Mouse (Mus musculus): ENCODE data around the gene Prkcd.

Gene Prkcd

DNA sequence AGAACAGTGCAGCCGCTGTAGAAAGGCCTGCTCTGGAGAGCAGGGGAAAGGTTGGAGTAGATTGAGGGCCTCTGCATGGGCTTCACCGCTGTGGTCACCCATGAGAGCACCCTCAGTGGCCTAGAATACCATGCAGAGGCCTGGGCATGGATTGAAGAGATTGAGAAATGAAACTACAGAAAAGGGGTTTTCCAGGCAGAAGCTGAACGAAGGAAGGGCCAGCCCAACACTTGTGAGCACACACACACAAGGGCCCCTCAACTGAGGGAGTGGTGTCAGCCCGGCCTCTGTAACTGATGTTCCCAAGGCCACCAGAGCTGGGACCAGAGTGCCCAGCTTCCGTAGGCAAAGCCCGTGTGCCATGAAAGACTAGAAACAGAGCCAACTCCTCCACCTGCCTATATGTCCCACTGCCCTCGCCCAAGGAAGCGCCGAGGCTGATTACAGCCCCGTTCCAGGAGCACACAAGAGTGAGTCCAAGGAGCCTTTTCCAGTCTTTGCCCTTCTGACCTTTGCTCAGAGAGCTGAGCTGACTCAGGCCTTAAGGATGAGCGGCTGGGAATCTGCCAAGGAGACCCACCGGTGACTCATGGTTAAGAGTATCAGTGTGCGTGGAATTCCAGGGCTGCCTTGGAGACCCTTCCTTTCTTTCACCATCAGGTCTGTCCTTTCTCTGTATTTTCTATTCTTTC lies 9.4 kb upstream of the Prkcd start:
- DNase-seq (ENCODE audit: low read depth, low spot score): peak; percentile 68

DNA sequence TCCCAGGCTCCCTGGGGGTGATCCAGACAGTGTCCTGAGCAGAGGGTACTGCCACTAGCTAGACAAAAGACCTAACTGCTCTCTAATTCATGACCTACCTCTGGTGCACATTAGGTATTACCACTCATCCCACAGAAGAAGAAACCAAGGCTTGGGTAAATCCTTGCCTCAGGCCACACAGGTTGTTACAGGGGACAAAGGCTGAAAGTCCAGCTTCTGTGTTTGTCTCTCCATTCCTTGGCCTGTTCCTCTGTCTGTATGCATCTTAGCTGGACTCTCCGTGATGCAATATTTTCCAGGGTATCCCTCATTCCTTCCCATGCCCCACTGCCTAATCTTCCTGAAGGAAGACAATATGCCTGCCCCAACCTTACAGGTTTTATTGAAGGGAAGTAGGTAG lies 8.4 kb upstream of the Prkcd start:
- no peak for DNase-seq (ENCODE audit: low read depth, low spot score)

DNA sequence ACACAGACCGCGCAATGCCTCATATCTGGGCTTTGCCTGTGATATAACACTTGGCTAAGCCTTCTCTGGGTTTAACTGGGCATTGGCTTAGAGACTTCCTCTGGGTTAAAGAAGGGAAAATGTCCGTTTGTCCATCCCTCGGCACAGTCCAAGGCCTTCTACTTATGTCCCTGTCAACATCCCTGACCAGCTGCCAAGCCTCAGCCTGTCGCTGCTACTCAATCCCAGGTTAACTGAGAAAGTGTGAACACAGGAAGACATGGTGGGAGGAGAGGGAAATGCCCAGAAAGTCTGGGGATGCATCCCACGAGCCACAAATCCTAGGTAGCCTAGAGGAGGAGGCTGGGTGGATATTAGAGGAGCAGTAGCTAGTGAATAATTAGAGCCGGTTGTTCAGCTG lies 7.7 kb upstream of the Prkcd start:
- no peak for DNase-seq (ENCODE audit: low read depth, low spot score)

DNA sequence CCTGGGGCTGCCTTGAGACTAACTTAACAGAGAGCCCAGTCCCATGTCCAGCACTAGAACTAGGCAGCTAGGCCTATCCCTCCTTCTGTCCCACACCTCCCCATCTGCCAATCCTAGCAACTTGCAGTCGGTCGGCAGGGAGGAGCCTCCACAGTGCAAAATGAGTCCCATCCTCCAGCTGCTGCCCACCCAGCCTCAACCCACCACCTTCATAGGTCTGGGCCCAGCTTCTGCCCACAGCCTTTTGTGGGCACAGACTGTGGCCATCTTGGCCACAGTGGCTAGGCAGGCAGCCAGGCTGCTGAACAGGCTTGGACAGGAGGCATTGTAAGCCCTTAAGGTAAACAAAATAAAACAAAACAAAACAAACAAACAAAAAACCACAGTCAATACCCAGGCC lies 5.8 kb upstream of the Prkcd start:
- no peak for DNase-seq (ENCODE audit: low read depth, low spot score)

DNA sequence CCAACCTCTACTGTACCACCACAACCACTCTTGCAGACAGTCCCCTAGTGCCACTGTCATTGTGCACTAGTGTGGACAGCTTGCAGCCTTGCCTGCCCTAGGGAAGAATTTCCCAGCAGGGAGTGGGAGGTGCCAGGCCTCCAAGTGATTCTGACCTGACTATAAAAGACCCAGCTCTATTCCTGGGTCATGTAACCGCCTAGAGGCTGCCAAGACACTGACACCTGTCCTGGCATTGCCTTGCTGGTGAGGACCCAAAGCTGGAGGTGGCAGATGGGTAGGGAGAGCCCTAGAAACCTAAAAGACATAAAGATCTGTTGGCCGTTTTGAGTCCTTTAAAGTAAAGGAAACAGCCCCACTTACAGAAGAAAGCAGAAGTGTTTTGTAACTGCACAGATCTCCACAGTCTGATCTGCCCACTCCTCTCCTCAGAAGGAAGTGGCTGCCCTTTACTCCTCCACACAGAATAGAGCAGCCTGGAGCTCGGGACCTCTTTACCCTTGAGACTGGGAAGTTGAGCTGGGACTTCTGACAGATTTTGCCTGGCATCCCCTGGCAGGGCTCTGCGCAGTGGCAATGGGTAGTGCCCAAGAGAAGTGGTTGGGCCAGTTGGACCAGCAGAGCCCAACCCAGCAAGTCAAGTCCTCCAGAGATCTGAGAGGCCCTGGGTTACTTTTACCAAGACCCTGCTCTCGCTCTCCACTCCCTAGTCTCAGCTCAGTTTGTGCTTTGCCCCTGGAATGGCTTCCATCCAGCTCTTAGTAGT lies 5.0 kb upstream of the Prkcd start:
- peak; percentile 52 for DNase-seq (ENCODE audit: low read depth, low spot score)

DNA sequence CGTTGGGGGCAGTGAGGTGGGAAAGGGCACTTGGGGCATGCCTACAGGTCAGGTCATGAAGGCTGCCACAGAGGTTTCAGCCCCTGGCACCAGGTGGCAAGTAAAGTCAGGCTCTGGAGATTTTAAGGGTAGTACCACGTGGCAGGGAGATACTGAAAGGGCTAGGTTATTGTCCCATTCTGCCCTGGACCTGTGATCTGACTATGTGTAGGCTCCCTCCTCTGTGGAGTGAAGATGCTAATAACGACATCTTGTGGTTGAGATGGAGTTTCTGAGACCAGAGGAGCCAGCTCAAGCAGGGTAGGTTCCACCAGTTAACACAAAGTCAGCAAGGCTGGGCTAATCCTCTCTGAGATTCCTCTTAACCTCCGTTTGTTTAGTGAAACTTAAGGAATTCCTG lies 3.8 kb upstream of the Prkcd start:
- DNase-seq (ENCODE audit: low read depth, low spot score): peak; percentile 10

DNA sequence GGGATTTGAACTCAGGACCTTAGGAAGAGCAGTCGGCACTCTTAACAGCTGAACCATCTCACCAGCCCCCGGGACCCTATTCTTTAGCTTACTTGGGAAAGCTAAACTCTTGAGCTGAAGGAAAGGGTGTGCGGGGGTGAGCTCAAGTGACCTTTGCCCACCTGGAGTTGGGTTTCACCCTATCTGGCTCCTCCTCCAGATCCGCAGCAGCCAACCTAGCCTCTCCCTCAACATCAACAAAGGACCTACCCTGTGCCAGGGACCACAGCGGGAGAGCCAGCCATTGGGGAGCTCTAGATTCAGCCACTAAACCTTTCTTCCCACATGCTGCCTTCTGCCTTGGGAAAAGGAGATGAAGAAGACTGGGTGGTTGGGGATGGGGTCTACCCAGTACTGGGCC lies 2.2 kb upstream of the Prkcd start:
- no peak for DNase-seq (ENCODE audit: low read depth, low spot score)

DNA sequence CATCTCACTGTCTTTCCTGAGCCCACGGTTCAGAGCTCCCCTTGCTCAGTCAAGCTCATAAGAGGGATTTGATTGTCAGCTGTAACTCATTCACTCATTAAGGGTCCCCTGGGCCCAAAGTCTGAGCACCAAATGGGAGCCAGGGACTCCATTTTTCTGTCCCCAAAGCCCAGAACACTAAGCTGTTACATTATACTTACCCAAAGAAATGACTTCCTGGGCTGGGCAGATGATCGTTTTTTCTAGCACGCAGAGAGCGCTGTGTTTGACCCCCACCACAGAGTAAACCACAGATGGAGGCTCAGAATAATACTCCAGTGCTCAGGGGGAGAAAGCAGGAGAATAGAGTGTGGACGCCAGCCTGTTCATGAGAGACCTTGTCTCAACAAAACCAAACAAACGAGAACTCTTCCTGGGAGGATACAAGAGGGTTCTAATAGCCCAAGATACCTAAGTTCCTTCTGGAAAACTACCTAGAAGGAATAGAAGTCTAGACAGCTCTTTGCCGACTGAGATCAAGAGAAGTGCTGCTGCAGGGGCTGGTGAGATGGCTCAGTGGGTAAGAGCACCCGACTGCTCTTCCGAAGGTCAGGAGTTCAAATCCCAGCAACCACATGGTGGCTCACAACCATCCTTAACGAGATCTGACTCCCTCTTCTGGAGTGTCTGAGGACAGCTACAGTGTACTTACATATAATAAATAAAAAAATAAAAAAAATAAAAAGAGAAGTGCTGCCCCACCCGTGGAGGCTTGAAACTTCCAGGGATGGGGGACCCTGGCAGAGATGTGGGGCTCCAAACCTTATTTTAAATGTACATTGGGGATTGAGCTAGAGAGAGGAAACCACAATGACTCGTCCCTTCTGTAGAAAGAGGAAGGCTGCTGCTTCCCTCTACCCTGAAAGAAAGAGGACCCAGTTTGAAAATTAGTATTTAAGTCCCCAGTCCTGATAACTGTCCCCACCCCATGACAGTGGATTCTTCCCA lies 1.0 kb upstream of the Prkcd start:
- DNase-seq (ENCODE audit: low read depth, low spot score): peak; percentile 56

DNA sequence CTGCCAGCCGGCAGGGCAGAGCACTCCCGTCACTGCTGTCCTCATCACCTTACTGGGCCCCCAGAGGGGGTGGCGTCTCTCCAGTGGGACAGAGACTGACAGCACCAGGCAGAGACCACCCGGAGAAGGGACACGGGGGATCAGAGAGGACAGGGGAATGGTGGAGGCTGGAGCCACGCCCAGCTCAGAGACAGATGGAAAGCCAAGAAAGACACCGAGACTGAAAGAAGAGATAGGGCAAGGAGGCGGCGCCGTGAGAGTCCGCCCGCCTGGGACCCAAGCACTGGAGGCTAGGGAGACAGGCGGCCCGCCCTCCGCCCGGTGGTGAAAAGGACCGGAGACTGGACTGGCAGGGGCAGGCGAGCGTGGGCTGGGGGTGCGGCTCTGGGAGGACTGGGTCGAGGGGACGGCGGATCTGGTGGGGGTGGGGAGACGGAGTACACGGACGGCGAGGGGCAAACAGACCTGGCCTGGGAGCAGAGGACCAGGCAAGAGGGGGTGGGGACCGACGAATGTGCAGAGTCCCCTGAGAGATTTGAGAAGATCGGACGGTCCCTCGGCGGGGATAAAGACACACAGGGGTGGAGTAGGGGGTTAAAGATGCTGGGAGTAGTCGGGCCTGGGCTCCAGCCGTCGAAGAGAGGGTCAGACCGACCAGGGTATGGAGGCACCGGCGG lies 741 bp downstream of the Prkcd start:
- peak; percentile 77 for DNase-seq (ENCODE audit: low read depth, low spot score)

DNA sequence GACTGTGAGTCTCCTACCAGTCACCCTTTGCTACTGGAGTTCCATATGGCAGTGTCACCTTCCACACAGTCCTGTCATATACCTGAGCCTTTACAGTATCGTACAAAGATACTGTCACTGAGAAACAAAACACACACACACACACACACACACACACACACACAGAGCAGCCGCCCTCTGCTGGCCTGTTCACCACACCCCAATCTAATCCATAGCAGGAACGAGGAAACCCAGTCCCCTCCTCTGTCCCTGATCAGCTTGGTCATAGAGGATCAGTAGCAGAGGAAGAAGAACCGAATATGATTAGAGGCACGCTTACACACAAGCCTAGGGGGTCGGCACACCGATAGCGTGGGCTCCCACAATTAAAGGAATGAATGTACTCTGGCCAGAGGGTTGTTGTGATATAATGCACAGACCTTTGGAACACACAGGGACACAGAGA lies 1.7 kb downstream of the Prkcd start:
- peak; percentile 63 for DNase-seq (ENCODE audit: low read depth, low spot score)

DNA sequence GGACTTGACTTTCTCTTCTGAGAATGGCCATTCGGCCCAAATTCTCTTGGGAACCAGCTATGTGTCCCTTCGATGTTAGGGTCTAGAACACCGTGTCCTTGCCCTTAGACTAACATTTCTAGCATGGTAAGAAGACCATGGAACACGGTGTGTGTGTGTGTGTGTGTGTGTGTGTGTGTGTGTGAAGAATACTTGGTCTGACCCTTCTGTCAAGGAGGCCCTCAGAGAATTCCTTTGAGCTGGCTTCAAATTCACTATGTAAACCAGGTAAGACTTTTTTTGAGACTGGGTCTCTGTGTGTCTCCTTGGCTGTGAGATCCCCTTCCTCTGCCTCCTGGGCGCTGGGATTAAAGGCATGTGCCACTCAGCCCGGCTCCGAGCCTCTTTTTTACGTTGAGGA lies 3.5 kb downstream of the Prkcd start:
- no peak for DNase-seq (ENCODE audit: low read depth, low spot score)

DNA sequence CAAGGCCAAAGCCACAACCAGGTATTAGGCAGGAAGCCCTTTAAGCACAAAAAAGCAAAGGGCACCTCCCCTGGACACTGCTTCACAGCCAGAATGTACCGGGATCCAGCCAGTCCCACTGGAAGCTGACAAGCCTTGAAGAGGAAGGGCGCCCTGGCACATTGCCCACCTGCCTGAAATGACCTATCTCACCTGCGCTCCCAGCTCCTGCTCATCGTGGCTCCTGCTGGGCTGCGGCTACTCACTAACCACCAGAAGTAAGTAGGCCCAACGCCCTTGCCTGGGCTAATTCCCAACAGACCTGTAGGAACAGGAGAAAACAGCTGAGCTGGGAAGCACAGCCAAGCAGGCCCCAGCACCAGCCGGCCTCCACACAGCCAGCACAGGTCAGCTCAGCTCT lies 3.9 kb downstream of the Prkcd start:
- no peak for DNase-seq (ENCODE audit: low read depth, low spot score)

DNA sequence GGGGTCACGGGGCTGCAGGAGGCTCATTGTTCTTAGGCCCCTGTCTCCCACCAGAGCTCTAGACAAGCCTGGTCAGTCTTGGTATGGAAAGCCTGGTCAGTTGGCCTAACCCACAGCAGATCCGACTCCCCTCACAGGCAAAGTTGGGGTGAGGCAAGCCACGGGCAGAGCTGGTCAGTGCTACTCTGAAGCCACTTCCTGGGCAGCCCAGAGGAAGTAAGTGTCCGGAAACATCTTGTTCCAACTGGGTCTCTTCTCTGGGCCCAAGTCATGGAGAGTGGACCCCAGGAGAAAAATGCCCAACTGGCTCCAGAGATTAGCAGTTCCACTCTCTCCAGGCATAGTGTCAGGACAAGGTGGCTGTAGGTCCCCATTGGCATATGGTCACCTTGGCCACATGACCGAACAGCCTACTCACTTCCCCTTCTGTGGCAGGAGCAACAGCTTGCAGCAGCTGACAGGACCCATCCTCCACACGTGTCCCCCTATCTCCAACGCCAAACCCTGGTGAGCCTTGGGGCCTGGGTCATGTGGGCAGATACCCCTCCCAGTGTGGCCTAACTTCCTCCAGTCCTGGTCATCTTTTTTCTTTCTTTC lies 5.9 kb downstream of the Prkcd start:
- DNase-seq (ENCODE audit: low read depth, low spot score): peak; percentile 62

DNA sequence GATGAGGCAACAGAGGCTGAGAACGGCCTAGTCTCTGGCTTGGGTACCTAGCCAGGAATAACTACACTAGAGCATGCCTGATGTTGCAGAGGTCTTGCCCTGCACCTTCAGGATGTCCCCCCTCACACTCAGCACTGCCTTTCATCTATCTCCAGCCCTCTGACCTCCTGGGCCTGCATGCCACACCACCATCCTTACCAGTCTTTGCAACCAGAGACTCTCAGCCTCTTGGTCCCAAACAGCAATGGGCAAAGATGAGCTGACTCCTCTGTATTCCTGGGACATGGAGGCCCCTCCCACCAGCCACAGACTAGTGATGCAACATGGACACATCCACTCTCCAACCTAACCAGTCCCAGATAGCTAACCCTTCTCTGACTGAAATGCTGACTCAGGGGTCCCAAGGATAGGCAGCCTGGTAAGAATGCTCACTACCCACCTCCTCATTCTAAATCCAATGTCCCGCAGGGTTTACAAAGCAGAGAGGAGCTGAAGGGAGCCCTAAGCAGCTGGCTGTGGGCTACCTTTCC lies 7.2 kb downstream of the Prkcd start:
- DNase-seq (ENCODE audit: low read depth, low spot score): no peak

DNA sequence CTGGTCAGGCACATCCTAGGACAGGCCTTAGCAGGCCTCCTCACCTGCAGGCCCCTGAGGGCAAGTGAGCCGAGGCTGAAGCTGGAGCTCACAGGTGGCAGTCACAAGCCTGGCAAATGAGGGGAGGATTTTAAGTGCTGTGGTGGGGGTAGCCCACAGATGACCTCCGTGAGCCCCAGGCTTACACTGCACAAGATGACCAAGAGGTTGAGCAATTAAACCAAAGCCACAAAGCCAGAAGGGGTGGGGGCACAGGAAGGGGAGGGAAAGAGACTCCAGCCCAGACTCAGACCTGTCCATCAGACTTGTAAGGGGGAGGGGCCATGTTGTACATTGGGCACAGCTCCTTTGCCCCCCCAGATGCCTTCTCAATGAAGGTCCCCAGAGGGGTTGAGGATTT lies 9.3 kb downstream of the Prkcd start:
- DNase-seq (ENCODE audit: low read depth, low spot score): peak; percentile 75

DNA sequence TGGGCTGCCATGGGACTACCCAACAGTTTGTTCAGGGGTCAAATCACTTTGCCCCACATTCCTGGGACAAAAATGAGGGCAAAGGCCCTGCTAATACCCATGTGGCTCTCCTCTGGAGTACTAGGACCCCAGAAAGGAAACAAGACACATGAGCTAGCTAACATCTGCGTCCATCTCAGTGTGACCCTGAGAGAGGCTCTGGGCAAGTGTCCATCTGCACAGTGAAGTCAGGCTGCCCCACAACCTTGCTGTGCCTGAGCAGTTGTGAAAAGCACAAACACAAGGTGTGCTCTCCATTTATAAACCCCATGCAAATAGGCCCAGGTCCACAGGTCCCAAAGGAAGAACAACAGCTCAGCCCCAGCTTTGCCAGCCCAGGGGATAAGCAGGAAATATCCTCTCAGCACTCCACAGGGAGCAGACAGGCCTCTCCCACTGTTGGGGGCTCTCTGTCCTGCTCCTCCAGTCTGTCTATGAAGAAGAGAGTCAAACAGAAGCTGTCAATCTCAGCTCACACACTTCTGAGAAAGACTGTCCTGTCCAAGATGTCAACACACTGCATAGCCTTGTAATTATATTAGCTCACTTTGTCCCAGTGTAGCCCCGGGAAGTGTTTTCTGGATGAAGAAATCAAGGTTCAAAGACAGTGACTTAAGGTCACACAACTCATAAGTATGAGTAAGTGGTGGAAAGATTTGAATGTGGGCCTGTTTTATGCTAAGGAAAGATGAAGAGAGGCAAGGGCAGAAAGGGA lies 12.9 kb downstream of the Prkcd start:
- peak; percentile 50 for DNase-seq (ENCODE audit: low read depth, low spot score)

DNA sequence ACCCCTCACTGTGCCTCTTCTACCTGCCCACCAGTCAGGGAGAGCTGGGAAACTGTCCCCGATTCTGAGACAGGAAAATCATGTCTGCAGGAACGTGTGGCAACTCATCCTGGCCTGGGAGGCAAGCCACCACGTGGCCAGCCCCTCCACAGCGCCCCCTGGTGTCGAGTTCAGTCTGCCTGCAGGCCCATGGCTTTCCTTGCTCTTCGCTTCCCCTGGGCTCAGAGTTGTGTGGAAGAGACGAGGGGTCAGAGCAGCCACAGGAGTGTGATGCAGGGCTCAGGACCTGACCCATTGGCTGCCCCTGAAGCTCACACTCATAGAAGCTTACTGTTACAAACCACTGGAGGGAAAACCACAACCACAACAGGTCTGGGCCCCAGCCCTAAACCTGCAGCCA lies 13.5 kb downstream of the Prkcd start:
- peak; percentile 85 for DNase-seq (ENCODE audit: low read depth, low spot score)

DNA sequence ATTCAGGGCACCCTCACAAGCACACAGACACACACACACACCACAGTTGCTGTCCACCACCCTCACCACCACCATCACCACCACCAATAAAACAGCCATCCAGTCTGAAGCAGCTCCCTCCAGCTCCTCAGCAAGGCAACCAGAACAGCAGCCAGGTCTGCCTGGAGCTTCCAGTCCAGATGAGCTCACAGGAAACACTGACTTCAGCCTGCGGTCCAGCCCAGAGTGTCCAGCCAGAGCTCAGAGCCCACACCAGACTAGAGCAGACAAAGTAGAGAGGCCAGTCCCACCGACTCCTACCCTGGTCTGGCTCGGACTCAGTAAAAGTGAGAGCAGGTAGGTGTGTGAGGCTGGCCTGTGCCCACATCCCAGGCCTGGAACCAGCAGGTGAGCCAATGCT lies 15.1 kb downstream of the Prkcd start:
- DNase-seq (ENCODE audit: low read depth, low spot score): no peak

DNA sequence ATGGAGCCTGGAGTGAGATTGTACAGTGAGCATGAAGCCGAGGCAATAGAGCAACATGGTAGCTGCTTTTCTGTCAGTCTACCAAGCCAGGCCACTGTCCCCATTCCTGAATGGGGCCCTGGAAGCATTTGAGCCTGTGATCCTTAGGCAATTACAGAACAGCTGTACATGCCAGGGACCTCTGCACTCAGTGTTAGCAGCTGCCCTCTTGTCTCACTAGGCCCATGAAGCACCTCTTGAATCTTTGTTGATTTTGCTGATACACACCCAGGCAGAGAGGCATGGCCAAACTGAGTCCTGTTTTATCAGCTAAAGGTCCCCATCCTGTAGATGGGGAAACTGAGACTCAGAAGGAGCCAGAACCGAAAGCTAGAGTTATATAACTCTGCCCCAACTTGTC lies 15.7 kb downstream of the Prkcd start:
- DNase-seq (ENCODE audit: low read depth, low spot score): no peak

DNA sequence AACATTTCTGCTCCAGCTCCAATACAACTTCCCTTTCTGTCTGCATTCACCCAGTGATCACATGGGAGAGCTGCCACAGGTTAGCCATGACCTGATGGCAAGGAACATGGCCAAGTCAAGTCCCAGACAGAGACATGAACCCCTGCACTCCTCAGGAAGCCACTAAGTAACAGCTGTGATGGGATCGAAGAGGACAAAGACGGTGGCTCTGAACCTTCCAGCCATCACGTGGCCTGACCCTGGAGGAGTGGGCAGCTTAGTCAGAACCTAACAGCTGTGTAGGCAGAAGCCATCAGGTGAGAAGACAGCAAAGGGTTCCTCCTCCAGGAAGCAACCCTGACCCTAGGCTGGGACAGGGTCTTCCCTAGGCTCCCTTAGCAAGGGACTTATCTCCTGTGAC lies 16.5 kb downstream of the Prkcd start:
- peak; percentile 35 for DNase-seq (ENCODE audit: low read depth, low spot score)
